Mouse (Mus musculus) stomach, embryonic 14.5 days (tissue): ENCODE measurements at regions not wholly inside any gene's neighbourhood (a gene's known extent, or its start where the extent isn't known, plus 50 kb on each side); places are given as distances from the start of the nearest gene placed in this dataset.

Experiments used
- ATAC-seq: fragments of 200-750 bp; cut with Nextera tagmentation; 2 replicates; pipeline ENCODE4 v1.8.0; 2017; ENCODE audit warnings: low read depth, moderate TSS enrichment; ENCODE audit not compliant: insufficient number of reproducible peaks, insufficient read depth, low FRiP score
- H3K27ac ChIP-seq: fragments of 300-500 bp; sonication (generic); 2 replicates; pipeline ENCODE4 v1.5.1; 2014; ENCODE audit warnings: mild to moderate bottlenecking, low read length, moderate library complexity, mixed read lengths
- H3K27me3 ChIP-seq: fragments of 300-500 bp; sonication (generic); 2 replicates; pipeline ENCODE4 v1.6.1; 2014; ENCODE audit warnings: low read length, control low read depth, mixed read lengths; ENCODE audit not compliant: control insufficient read depth, insufficient read depth
- H3K36me3 ChIP-seq: fragments of 300-500 bp; sonication (generic); 2 replicates; pipeline ENCODE4 v1.6.1; 2014; ENCODE audit warnings: mild to moderate bottlenecking, control low read depth, low read length, moderate library complexity, mixed read lengths; ENCODE audit not compliant: control insufficient read depth, insufficient read depth
- H3K4me1 ChIP-seq: fragments of 300-500 bp; sonication (generic); 2 replicates; pipeline ENCODE4 v1.6.1; 2014; ENCODE audit warnings: low read length, control low read depth, mixed read lengths; ENCODE audit not compliant: control insufficient read depth, insufficient read depth
- H3K4me2 ChIP-seq: fragments of 300-500 bp; sonication (generic); replicated peaks from 2 replicates; pipeline ENCODE4 v1.6.1; 2014; ENCODE audit warnings: low read depth, low read length, control low read depth
- H3K4me3 ChIP-seq: fragments of 300-500 bp; sonication (generic); 2 replicates; pipeline ENCODE4 v1.5.1; 2014; ENCODE audit warnings: low read depth, low read length, control low read depth
- H3K9ac ChIP-seq: fragments of 300-500 bp; sonication (generic); replicated peaks from 2 replicates; pipeline ENCODE4 v1.6.1; 2014; ENCODE audit warnings: low read depth, mild to moderate bottlenecking, control low read depth, low read length, moderate library complexity, mixed read lengths
- H3K9me3 ChIP-seq: fragments of 300-500 bp; sonication (generic); 2 replicates; pipeline ENCODE4 v1.6.1; 2016; ENCODE audit warnings: low read depth, low read length, control low read depth; ENCODE audit not compliant: control insufficient read depth
- WGBS: fragments of 180-500 bp; shearing (Covaris S2); extraction: QIAGEN DNeasy Blood & Tissue Kit; methylation state at CpG from one replicate; pipeline ENCODE4 v1.1.7; 2014; 5-methylcytosine and 5-hydroxymethylcytosine counted together

GRCm38 (mm10) chr12:86579716-86580115, 98.8 kb upstream of the Vash1 start:
- Histone ChIP-seq H3K9me3 (no peaks in the 10 kb centered on the region), H3K4me3 (no peak overlapping the region), H3K4me1 (no peaks in the 10 kb centered on the region), H3K9ac (no peak overlapping the region), H3K27ac (no peak overlapping the region), H3K4me2 (no peak overlapping the region), H3K36me3 (no peaks in the 10 kb centered on the region), H3K27me3 (no peaks in the 10 kb centered on the region)
- no peak for ATAC-seq
- 92% methylated on average over 2 of the region's 2 CpGs for WGBS

- ATAC-seq = no peak
- Histone ChIP-seq H3K4me3 (no peak overlapping the region), H3K4me2 (no peak overlapping the region), H3K27me3 (no peaks in the 10 kb centered on the region), H3K27ac (no peak overlapping the region), H3K9me3 (no peaks in the 10 kb centered on the region), H3K36me3 (no peaks in the 10 kb centered on the region), H3K9ac (no peak overlapping the region), H3K4me1 (no peaks in the 10 kb centered on the region)
- 42% methylated on average over 4 of the region's 4 CpGs for WGBS
These were observed 98.3 kb upstream of the Vash1 start for GRCm38 (mm10) chr12:86580132-86580718.

- Histone ChIP-seq H3K4me1 (no peaks in the 10 kb centered on the region), H3K27me3 (no peaks in the 10 kb centered on the region), H3K4me2 (no peak overlapping the region), H3K9ac (no peak overlapping the region), H3K27ac (no peak overlapping the region), H3K36me3 (no peaks in the 10 kb centered on the region), H3K9me3 (no peaks in the 10 kb centered on the region), H3K4me3 (no peak overlapping the region)
- no peak for ATAC-seq
- 55% methylated on average over 3 of the region's 3 CpGs for WGBS
These were observed 96.4 kb upstream of the Vash1 start for GRCm38 (mm10) chr12:86582076-86582475.

GRCm38 (mm10) chr12:86588010-86588409, 90.5 kb upstream of the Vash1 start:
- Histone ChIP-seq H3K4me2 (no peak overlapping the region), H3K4me3 (no peak overlapping the region), H3K27me3 (no peaks in the 10 kb centered on the region), H3K4me1 (no peaks in the 10 kb centered on the region), H3K9me3 (no peaks in the 10 kb centered on the region), H3K9ac (no peak overlapping the region), H3K27ac (no peak overlapping the region), H3K36me3 (no peaks in the 10 kb centered on the region)
- WGBS = 76% methylated on average over 6 of the region's 6 CpGs
- ATAC-seq = no peak

- H3K27me3 ChIP-seq = no peaks in the 10 kb centered on the region
- no peak overlapping the region for H3K9ac ChIP-seq
- no peaks in the 10 kb centered on the region for H3K4me1 ChIP-seq
- no peak for ATAC-seq
- no peak overlapping the region for H3K27ac ChIP-seq
- H3K4me2 ChIP-seq = no peak overlapping the region
- whole genome bisulfite sequencing = 37% methylated on average over 7 of the region's 7 CpGs
- no peak overlapping the region for H3K4me3 ChIP-seq
- no peaks in the 10 kb centered on the region for H3K9me3 ChIP-seq
- H3K36me3 ChIP-seq = no peaks in the 10 kb centered on the region
These were observed 86.0 kb upstream of the Vash1 start for GRCm38 (mm10) chr12:86592509-86592908.

GRCm38 (mm10) chr12:86594647-86595046, 83.9 kb upstream of the Vash1 start:
- H3K4me1 ChIP-seq = no peaks in the 10 kb centered on the region
- no peaks in the 10 kb centered on the region for H3K9me3 ChIP-seq
- no peaks in the 10 kb centered on the region for H3K36me3 ChIP-seq
- H3K27me3 ChIP-seq = no peaks in the 10 kb centered on the region
- no peak overlapping the region for H3K27ac ChIP-seq
- no peak overlapping the region for H3K9ac ChIP-seq
- ATAC-seq = no peak
- no peak overlapping the region for H3K4me3 ChIP-seq
- WGBS = 68% methylated on average over 11 of the region's 11 CpGs
- H3K4me2 ChIP-seq = no peak overlapping the region

GRCm38 (mm10) chr12:86600041-86600440, 78.5 kb upstream of the Vash1 start:
- 24% methylated on average over 1 of the region's 1 CpGs for WGBS
- Histone ChIP-seq H3K27ac (no peak overlapping the region), H3K4me2 (no peak overlapping the region), H3K9me3 (no peaks in the 10 kb centered on the region), H3K27me3 (no peaks in the 10 kb centered on the region), H3K36me3 (no peaks in the 10 kb centered on the region), H3K4me3 (no peak overlapping the region), H3K4me1 (no peaks in the 10 kb centered on the region), H3K9ac (no peak overlapping the region)
- ATAC-seq = no peak

GRCm38 (mm10) chr12:86603521-86603920, 75.0 kb upstream of the Vash1 start:
- no peaks in the 10 kb centered on the region for H3K9me3 ChIP-seq
- ATAC-seq = no peak

GRCm38 (mm10) chr12:86612431-86613040, 66.0 kb upstream of the Vash1 start:
- ATAC-seq = no peak
- 56% methylated on average over 9 of the region's 9 CpGs for WGBS
- Histone ChIP-seq H3K36me3 (no peaks in the 10 kb centered on the region), H3K27me3 (no peaks in the 10 kb centered on the region), H3K27ac (no peak overlapping the region), H3K4me2 (no peak overlapping the region), H3K4me1 (no peaks in the 10 kb centered on the region), H3K9me3 (no peaks in the 10 kb centered on the region), H3K9ac (no peak overlapping the region), H3K4me3 (no peak overlapping the region)

More at GRCm38 (mm10) chr12:86603521-86603920, 75.0 kb upstream of the Vash1 start:
- Histone ChIP-seq H3K27ac (no peak overlapping the region), H3K4me3 (no peak overlapping the region), H3K4me1 (no peaks in the 10 kb centered on the region), H3K36me3 (no peaks in the 10 kb centered on the region), H3K9ac (no peak overlapping the region), H3K4me2 (no peak overlapping the region), H3K27me3 (no peaks in the 10 kb centered on the region)
- whole genome bisulfite sequencing = 82% methylated on average over 5 of the region's 5 CpGs
